ENCODE assay signal across 13 mouse cellular contexts in genomic region chr9:52800476-52800875, GRCm38 (mm10).
DNase-seq lines count a peak whose midpoint lies in the region; ATAC-seq and TF ChIP-seq lines count a peak whose summit lies in the region.
"Had no signal": no experiment of that assay in that cellular context is flagged by ENCODE, and none has a peak within 500 bp of the region (broad histone marks: within the 10 kb centered on the region; RNA-seq: fewer than 3 reads in every experiment).

No protein-coding gene starts in this region.

- no peak overlapping the region for H3K9ac ChIP-seq in midbrain, postnatal 0 days (replicated peaks; ENCODE audit: low read length, poor library complexity, severe bottlenecking)
- H3K9ac ChIP-seq: embryonic facial prominence, embryonic 15.5 days had no signal

- WGBS in midbrain, postnatal 0 days, result 81% methylated on average over 3 of the region's 3 CpGs
- 88% methylated on average over 3 of the region's 3 CpGs for WGBS in midbrain, embryonic 10.5 days

- H3K4me2 ChIP-seq in midbrain, postnatal 0 days (ENCODE audit: low read depth, low read length, poor library complexity, severe bottlenecking), result no peak overlapping the region
- H3K4me2 ChIP-seq: embryonic facial prominence, embryonic 15.5 days had no signal

- no peaks in the 10 kb centered on the region for H3K27me3 ChIP-seq in midbrain, postnatal 0 days (ENCODE audit: insufficient read depth, low read length)
- H3K27me3 ChIP-seq in midbrain, embryonic 10.5 days (ENCODE audit: low read depth, poor library complexity, severe bottlenecking), result no peaks in the 10 kb centered on the region
- H3K27me3 ChIP-seq: embryonic facial prominence, embryonic 15.5 days had no signal

- H3K4me3 ChIP-seq in midbrain, postnatal 0 days (ENCODE audit: low read depth, low read length), result no peak overlapping the region
- no peak overlapping the region for H3K4me3 ChIP-seq in midbrain, embryonic 10.5 days
- H3K4me3 ChIP-seq: embryonic facial prominence, embryonic 15.5 days had no signal

- no peak; the same call in 1 of the 2 replicates for ATAC-seq in midbrain, postnatal 0 days (ENCODE audit: low FRiP score)
- ATAC-seq: activated CD4-positive, CD25-positive, alpha-beta regulatory T cell, adult 4 months had no signal

- H3K36me3 ChIP-seq in midbrain, postnatal 0 days (ENCODE audit: insufficient read depth, low read length), result no peaks in the 10 kb centered on the region
- H3K36me3 ChIP-seq in midbrain, embryonic 10.5 days, result no peaks in the 10 kb centered on the region
- H3K36me3 ChIP-seq: embryonic facial prominence, embryonic 15.5 days had no signal

- intact Hi-C loops in heart, postnatal 25 days (cut with DNase I), result no loop called here
- intact Hi-C loops in heart, postnatal 14 days (cut with DNase I), result no loop called here

- H3K9me3 ChIP-seq in midbrain, postnatal 0 days (ENCODE audit: low read length), result no peaks in the 10 kb centered on the region
- no peaks in the 10 kb centered on the region for H3K9me3 ChIP-seq in midbrain, embryonic 10.5 days (replicated peaks)
- H3K9me3 ChIP-seq: embryonic facial prominence, embryonic 15.5 days had no signal

- DNase-seq in heart, adult 18-20 months, result peak; percentile 9 to 49
- no peak for DNase-seq in heart, postnatal 25 days (ENCODE audit: low spot score)
- peak; percentile 81 for DNase-seq in midbrain, postnatal 0 days (ENCODE audit: low spot score)
- DNase-seq in midbrain, embryonic 10.5 days (ENCODE audit: low spot score), result no peak
- DNase-seq in heart, postnatal 14 days, result peak; percentile 27 to 32
- peak; percentile 32 for DNase-seq in lung, postnatal 36 days
- DNase-seq in spleen, postnatal 4 days (ENCODE audit: low spot score in 2 of 2), result no peak
- DNase-seq in thymus, postnatal 25 days, result no peak
- DNase-seq: cerebellum, adult 8-10 months; right cerebral cortex, postnatal 25 days had no signal

- no peak overlapping the region for H3K27ac ChIP-seq in midbrain, postnatal 0 days (ENCODE audit: low read depth, low read length)
- no peak overlapping the region for H3K27ac ChIP-seq in midbrain, embryonic 10.5 days (replicated peaks)
- H3K27ac ChIP-seq: embryonic facial prominence, embryonic 15.5 days; kidney, postnatal 0 days had no signal

- no peak for TF ChIP-seq CTCF in midbrain, postnatal 0 days (IDR thresholded peaks at IDR 0.05)

- no peaks in the 10 kb centered on the region for H3K4me1 ChIP-seq in midbrain, postnatal 0 days (ENCODE audit: insufficient read depth, low read length)
- no peaks in the 10 kb centered on the region for H3K4me1 ChIP-seq in midbrain, embryonic 10.5 days
- H3K4me1 ChIP-seq: embryonic facial prominence, embryonic 15.5 days had no signal

Comparison
In these comparisons a context has a peak if more than half of its experiments do, and no peak if none do; other contexts are left out.
1. DNase-seq: peak in heart, adult 18-20 months (2 of 2), midbrain, postnatal 0 days (single experiment), heart, postnatal 14 days (2 of 2) and lung, postnatal 36 days (single experiment); none in heart, postnatal 25 days (single experiment), midbrain, embryonic 10.5 days (single experiment), spleen, postnatal 4 days (0 of 2) and thymus, postnatal 25 days (single experiment).